Mouse (Mus musculus): ENCODE results near the gene Fbln2. TPM values are rescaled to one million over a fixed set of nuclear protein-coding genes. Genes with fewer than 3 reads are reported as not detected.
A peak's percentile ranks its signal among the peaks of the same experiment; 100 is the strongest.
"Not testable (repeated sequence)": the region's sequence is repeated elsewhere in the genome, so short reads cannot be mapped to it uniquely, and the experiment has no call there.

Gene Fbln2
- polyA plus RNA-seq (2012; rRNA removed): 2.4 and 4.8 TPM in 2 replicates

DNA sequence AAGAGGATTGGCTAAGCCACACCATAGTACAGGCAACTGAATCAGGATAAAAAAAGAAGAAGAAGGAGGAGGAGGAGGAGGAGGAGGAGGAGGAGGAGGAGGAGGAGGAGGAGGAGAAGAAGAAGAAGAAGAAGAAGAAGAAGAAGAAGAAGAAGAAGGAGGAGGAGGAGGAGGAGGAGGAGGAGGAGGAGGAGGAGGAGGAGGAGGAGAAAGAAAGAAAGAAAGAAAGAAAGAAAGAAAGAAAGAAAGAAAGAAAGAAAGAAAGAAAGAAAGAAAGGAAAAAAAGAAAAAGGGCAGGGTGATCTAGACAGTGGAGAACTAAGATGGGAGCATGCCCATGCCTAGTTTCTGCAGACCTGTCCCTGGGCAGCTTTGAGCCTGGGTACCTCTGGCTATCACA lies at the start of gene Fbln2:
TSS of gene Fbln2 (plus strand) at position 301 of the 400 bp plus-strand sequence.
- Histone ChIP-seq H3K4me1 (ENCODE audit: control insufficient read depth, insufficient read depth, low read length) (peaks cover 13% of the 10 kb centered on the region), H3K4me3 (ENCODE audit: control insufficient read depth, low read depth, low read length) (peak within 1 kb of the TSS; percentile 33)
- not testable (repeated sequence) for H3K27ac ChIP-seq (ENCODE audit: control insufficient read depth, insufficient read depth, low read depth, low read length); H3K27me3 ChIP-seq (ENCODE audit: control insufficient read depth, insufficient read depth, low read length); H3K36me3 ChIP-seq (ENCODE audit: control insufficient read depth, insufficient read depth, low read length)

DNA sequence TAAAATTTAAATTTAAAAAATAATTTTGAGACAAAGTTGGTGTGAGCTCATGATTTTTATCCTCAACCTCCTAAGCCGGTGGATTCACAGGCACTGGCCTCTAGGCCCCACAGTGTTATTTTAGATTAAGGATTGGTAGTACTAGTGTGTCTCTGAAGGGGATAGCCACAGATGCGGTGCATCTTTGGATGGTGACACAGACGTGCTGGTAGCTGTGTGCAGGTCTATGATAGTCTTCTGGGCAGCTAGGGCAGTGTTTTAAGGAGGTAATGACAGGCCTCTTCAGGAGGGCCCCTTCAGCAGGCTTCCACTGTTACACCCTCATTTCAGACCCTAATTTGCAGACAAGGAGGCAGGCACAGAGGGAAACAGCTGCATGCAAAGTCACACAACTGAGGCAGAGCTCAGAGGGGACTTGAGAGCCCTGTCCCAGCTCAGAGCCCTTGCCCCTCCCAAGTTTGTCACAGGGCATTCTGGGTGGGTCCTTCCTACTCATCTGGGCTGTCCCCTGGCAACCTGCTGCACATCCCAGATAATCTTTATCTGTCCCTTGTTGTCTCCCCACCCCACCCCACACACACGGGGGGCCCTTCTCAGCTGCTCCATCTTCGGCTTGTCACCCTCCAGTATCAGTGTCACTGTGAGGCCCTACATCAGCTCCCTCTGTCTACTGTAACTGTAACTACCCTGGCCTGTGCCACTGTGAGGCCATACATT lies 48.9 kb upstream of the Fbln2 start:
- Histone ChIP-seq H3K4me3 (ENCODE audit: control insufficient read depth, low read depth, low read length) (no peak overlapping the region), H3K27ac (ENCODE audit: control insufficient read depth, insufficient read depth, low read depth, low read length) (no peak overlapping the region), H3K36me3 (ENCODE audit: control insufficient read depth, insufficient read depth, low read length) (no peaks in the 10 kb centered on the region), H3K27me3 (ENCODE audit: control insufficient read depth, insufficient read depth, low read length) (no peaks in the 10 kb centered on the region), H3K4me1 (ENCODE audit: control insufficient read depth, insufficient read depth, low read length) (no peaks in the 10 kb centered on the region)
- TF ChIP-seq CTCF (IDR thresholded peaks at IDR 0.05; ENCODE audit: control insufficient read depth, insufficient read depth, insufficient replicate concordance, low read depth, low read length) (no peak), POLR2A (IDR thresholded peaks at IDR 0.05; ENCODE audit: control insufficient read depth, low read depth, low read length) (no peak)

DNA sequence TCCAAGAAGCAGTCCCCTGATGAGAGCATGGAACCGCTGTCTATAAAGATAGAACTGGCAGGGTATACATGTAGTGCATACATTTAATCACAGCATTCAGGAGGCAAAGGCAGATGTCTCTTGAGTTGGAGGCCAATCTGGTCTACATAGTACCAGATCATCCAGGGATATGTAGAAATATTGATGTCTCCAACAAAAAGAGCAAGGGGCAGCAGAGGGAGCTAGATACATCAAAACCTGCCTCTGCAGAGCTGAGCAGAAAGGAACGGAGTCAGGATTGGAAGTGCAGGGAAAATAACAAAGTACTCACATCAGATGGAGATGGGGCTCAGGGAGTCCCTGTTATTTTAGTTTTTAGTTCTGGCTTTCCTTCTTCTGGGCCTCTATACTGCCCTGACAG lies 47.7 kb upstream of the Fbln2 start:
- TF ChIP-seq CTCF (IDR thresholded peaks at IDR 0.05; ENCODE audit: control insufficient read depth, insufficient read depth, insufficient replicate concordance, low read depth, low read length): no peak
- TF ChIP-seq POLR2A (IDR thresholded peaks at IDR 0.05; ENCODE audit: control insufficient read depth, low read depth, low read length): no peak
- Histone ChIP-seq H3K4me3 (ENCODE audit: control insufficient read depth, low read depth, low read length) (no peak overlapping the region), H3K36me3 (ENCODE audit: control insufficient read depth, insufficient read depth, low read length) (no peaks in the 10 kb centered on the region), H3K4me1 (ENCODE audit: control insufficient read depth, insufficient read depth, low read length) (no peaks in the 10 kb centered on the region), H3K27ac (ENCODE audit: control insufficient read depth, insufficient read depth, low read depth, low read length) (no peak overlapping the region), H3K27me3 (ENCODE audit: control insufficient read depth, insufficient read depth, low read length) (no peaks in the 10 kb centered on the region)

DNA sequence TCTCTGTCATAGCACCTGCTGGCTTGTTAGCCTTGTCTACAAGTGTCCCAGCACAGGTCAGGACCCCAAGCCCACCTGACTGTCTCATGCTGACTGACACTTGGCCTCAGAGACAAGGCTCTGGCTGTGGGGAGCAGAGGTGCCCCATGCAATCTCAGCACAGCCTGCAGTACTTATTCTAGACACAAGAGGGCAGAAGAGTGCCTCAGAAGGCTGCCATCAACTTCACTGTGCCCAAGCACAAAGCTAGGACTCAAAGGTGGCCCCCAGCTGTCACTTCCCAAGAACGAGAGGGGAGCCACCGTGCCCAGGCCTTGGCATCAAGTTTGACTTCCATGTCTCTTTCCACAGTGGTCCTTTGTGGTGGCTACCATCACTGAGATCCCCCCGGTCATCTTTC lies 47.0 kb upstream of the Fbln2 start:
- H3K27me3 ChIP-seq (ENCODE audit: control insufficient read depth, insufficient read depth, low read length): no peaks in the 10 kb centered on the region
- TF ChIP-seq POLR2A (IDR thresholded peaks at IDR 0.05; ENCODE audit: control insufficient read depth, low read depth, low read length) (no peak), CTCF (IDR thresholded peaks at IDR 0.05; ENCODE audit: control insufficient read depth, insufficient read depth, insufficient replicate concordance, low read depth, low read length) (peak; percentile 84; the same call in 1 of the 2 replicates)
- H3K4me3 ChIP-seq (ENCODE audit: control insufficient read depth, low read depth, low read length): no peak overlapping the region
- H3K27ac ChIP-seq (ENCODE audit: control insufficient read depth, insufficient read depth, low read depth, low read length): no peak overlapping the region
- no peaks in the 10 kb centered on the region for H3K4me1 ChIP-seq (ENCODE audit: control insufficient read depth, insufficient read depth, low read length)
- H3K36me3 ChIP-seq (ENCODE audit: control insufficient read depth, insufficient read depth, low read length): no peaks in the 10 kb centered on the region

DNA sequence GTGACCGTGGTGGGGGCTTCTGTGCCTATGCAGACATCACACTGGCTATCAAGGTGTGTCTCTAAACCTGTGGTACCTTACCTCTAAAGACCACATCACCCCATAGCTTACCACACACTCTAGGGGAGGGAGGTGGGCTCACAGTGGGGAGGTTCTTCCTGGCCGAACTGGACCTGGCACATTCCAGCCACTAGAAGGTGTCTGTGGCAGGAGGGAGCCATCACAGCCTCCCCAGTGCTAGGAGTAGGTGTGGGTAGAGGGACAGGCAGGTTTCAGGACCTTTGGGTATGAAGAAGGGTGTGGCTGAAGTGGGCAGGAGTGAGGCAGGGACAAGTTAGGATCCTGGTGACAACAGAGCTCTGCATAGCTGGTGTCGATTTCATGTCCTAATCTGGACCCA lies 44.4 kb upstream of the Fbln2 start:
- Histone ChIP-seq H3K36me3 (ENCODE audit: control insufficient read depth, insufficient read depth, low read length) (no peaks in the 10 kb centered on the region), H3K4me3 (ENCODE audit: control insufficient read depth, low read depth, low read length) (no peak overlapping the region), H3K27ac (ENCODE audit: control insufficient read depth, insufficient read depth, low read depth, low read length) (no peak overlapping the region), H3K4me1 (ENCODE audit: control insufficient read depth, insufficient read depth, low read length) (no peaks in the 10 kb centered on the region), H3K27me3 (ENCODE audit: control insufficient read depth, insufficient read depth, low read length) (no peaks in the 10 kb centered on the region)
- TF ChIP-seq CTCF (IDR thresholded peaks at IDR 0.05; ENCODE audit: control insufficient read depth, insufficient read depth, insufficient replicate concordance, low read depth, low read length) (no peak), POLR2A (IDR thresholded peaks at IDR 0.05; ENCODE audit: control insufficient read depth, low read depth, low read length) (no peak)

DNA sequence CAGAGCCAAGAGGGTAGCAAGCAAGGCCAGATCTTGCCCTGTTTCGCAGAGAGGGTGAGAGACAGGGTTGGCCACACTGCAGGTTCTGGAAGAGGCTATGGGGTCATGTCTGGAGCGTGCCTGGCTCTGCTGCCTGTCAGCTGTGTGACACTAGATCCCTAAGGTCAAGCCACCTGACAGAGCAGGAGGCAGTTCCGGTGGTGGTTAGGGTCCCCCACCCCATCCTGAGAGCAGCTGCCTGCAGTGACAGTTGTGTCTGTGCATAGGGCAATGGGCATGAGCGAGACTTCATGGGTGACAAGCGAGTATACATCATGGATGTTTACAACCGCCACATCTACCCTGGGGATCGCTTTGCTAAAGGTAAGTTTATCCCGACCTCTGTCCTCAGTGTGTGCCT lies 43.1 kb upstream of the Fbln2 start:
- Histone ChIP-seq H3K27me3 (ENCODE audit: control insufficient read depth, insufficient read depth, low read length) (no peaks in the 10 kb centered on the region), H3K36me3 (ENCODE audit: control insufficient read depth, insufficient read depth, low read length) (no peaks in the 10 kb centered on the region), H3K4me3 (ENCODE audit: control insufficient read depth, low read depth, low read length) (no peak overlapping the region), H3K4me1 (ENCODE audit: control insufficient read depth, insufficient read depth, low read length) (no peaks in the 10 kb centered on the region), H3K27ac (ENCODE audit: control insufficient read depth, insufficient read depth, low read depth, low read length) (no peak overlapping the region)
- no peak for TF ChIP-seq CTCF (IDR thresholded peaks at IDR 0.05; ENCODE audit: control insufficient read depth, insufficient read depth, insufficient replicate concordance, low read depth, low read length)

- Histone ChIP-seq H3K27me3 (ENCODE audit: control insufficient read depth, insufficient read depth, low read length) (no peaks in the 10 kb centered on the region), H3K27ac (ENCODE audit: control insufficient read depth, insufficient read depth, low read depth, low read length) (no peak overlapping the region), H3K36me3 (ENCODE audit: control insufficient read depth, insufficient read depth, low read length) (no peaks in the 10 kb centered on the region), H3K4me1 (ENCODE audit: control insufficient read depth, insufficient read depth, low read length) (no peaks in the 10 kb centered on the region), H3K4me3 (ENCODE audit: control insufficient read depth, low read depth, low read length) (no peak overlapping the region)
- TF ChIP-seq POLR2A (IDR thresholded peaks at IDR 0.05; ENCODE audit: control insufficient read depth, low read depth, low read length) (no peak), CTCF (IDR thresholded peaks at IDR 0.05; ENCODE audit: control insufficient read depth, insufficient read depth, insufficient replicate concordance, low read depth, low read length) (no peak)
These were observed 40.8 kb upstream of the Fbln2 start for GRCm38 (mm10) chr6:91171396-91171895.

DNA sequence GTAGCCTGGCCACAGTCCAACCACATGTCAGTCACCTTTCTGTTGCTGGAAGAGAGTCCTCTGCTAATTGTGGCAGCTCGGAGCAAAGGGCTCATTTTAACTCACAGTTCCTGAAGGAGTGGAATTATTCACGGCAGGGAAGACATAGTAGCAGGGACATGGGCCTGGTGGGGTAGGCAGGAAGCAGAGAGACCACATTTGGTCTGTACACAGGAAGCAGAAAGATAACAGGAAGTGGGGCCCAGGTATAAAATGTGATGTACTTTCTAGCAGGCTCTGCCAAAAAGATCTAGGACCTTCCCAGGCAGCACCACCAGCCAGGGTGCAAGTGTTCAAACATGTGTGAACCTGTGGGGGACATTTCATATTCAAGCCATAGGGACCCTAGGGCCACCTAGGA lies 39.9 kb upstream of the Fbln2 start:
- no peaks in the 10 kb centered on the region for H3K36me3 ChIP-seq (ENCODE audit: control insufficient read depth, insufficient read depth, low read length)
- no peaks in the 10 kb centered on the region for H3K4me1 ChIP-seq (ENCODE audit: control insufficient read depth, insufficient read depth, low read length)
- H3K4me3 ChIP-seq (ENCODE audit: control insufficient read depth, low read depth, low read length): no peak overlapping the region
- no peak overlapping the region for H3K27ac ChIP-seq (ENCODE audit: control insufficient read depth, insufficient read depth, low read depth, low read length)
- TF ChIP-seq POLR2A (IDR thresholded peaks at IDR 0.05; ENCODE audit: control insufficient read depth, low read depth, low read length) (no peak), CTCF (IDR thresholded peaks at IDR 0.05; ENCODE audit: control insufficient read depth, insufficient read depth, insufficient replicate concordance, low read depth, low read length) (no peak)
- H3K27me3 ChIP-seq (ENCODE audit: control insufficient read depth, insufficient read depth, low read length): no peaks in the 10 kb centered on the region
